Mouse (Mus musculus): ENCODE measurements around the gene Cep290.
"Not testable (repeated sequence)": the region's sequence is repeated elsewhere in the genome, so short reads cannot be mapped to it uniquely, and the experiment has no call there.

Gene Cep290

GRCm38 (mm10) chr10:100487097-100487978 lies at the start of gene Cep290, which contains the start of gene Tmtc3:
TSS of gene Cep290 (plus strand) at chr10:100487558.
TSS of gene Tmtc3 (minus strand) at chr10:100487350.
- peak; percentile 95 to 97 for DNase-seq

GRCm38 (mm10) chr10:100449394-100449793 lies 38.0 kb upstream of the Cep290 start:
- DNase-seq: no peak

DNA sequence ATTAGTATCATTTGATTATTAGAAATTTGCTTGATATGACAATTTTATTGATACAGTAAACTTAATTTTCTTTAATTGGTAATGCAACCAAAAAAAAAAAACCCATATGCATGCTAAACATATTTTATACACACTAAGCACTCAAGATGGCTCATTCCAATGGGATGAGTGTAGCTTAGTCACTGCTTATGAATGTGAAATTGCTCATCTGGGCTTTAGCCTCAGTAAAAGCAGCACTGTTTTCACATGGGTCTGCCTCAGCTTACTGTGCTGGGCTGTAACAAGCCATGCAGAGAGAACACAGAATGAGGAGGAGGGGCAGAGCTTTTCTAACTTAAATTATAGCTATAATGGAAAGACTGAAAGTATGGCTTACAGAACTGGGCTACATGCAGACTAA lies 26.8 kb upstream of the Cep290 start:
- DNase-seq: no peak

DNA sequence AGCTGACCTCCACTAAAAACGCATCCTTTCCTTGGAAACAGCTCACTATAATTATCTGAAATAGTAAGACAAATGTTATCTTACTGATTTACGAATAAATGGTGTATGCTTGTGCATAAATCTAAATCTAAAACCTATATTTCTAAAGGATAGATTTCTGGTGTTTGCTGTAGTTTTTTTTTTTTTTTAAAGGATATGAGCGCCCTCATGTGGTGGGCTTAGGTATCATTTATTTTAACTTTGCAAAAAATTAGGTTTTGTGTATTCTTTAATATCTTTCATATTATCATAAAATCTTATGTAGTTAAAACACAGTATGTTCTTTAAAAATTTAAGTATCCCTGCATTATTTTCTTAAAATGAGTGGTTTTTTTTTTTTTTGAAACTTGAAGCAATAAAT lies 12.3 kb upstream of the Cep290 start:
- DNase-seq: no peak

- DNase-seq: no peak
These were observed 7.8 kb upstream of the Cep290 start for GRCm38 (mm10) chr10:100479538-100479937.

DNA sequence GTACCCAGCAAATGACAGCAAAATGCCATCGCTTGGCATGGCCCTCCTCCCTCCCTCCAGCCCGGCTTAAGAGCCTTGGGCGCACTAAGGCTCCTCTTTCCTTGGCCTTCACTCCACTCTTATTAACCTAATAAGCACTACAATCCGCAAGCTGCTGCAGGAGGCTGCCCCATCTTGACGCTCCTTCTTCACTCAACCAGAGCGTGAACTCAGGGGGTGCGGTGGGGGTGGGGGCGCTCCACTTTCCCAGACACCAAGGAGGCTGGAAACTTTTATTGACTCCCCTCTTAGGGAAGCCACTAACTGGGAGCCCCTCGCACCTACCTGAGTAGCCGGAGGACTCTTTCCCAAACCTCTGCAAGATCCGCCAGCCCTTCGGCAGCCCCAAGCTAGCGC lies 659 bp upstream of the Cep290 start:
- no peak for DNase-seq

- DNase-seq: no peak
These were observed 4.6 kb downstream of the Cep290 start for GRCm38 (mm10) chr10:100491916-100492315.

DNA sequence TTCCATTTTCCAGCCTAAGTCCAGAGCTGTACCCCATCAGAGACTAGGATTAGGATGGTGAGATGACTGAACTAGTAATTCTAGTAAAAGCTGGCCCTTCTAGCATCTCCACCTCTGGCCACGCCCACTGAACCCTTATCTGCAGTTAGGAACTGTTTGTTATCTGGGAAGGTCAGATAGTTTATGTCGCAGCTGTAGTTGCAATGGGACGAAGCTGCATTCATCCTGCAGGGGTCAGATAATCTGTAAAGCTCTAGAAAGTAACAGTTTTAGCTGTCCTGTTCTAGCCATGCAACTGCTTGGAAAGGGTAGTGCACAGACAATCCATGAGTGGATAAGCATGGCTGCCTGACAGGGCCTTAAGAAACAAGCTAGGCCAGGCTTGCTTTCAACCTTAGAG lies 11.0 kb downstream of the Cep290 start:
- DNase-seq: no peak

DNA sequence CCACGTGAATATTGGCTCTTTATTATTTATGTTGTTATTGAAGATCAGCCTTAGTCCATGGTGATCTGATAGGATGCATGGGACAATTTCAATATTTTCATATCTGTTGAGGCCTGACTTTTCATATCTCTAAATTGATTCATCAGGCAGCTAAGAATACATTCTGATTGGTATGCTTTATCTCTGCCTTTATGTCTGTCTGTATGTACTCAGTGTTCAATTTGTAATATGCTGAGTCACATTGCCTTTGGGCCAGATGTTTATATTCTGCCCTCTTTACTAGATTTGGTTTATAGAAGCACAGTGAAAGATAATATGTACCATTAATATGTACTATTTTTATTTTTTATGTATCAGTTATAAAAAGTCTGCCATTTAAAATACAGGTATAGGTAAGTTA lies 20.8 kb downstream of the Cep290 start:
- no peak for DNase-seq

DNA sequence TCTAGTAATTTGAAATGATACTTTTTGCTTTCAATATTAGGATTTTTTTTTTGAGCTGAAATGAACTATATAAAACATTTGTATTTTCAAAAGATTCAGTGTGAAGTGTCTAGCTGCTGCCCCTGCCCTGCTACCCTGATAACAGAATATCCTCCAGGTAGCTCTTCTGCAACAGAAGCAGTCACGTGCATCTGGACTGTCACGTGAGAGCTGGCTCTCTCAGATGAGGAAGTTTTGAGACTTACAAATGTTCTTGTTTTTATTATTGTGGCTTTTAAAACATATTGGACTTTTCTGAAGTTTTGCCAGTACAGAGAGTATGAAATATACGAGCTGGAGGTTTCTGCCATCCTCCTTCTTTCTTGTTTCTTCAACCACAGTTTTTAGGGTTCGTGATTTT lies 34.3 kb downstream of the Cep290 start:
- DNase-seq: no peak

DNA sequence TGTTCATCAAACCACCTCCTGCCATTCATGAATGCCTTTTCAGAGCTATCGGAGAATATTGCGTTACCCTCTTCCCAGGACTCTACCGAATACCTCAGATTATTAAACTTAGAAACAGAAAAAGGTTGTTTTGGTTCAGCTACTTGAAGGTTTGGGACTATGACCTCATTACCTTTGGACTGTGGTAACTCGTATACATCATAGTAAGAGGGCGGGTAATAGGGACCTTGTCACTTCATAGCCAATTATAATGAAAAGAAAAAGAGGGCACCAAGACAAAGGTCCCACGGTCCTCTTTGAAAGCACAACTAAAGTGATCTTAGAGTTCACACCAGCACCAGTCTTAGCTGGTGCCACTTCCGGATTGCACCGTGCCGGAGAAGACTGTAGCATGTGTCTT lies 35.0 kb downstream of the Cep290 start:
- no peak for DNase-seq

- DNase-seq: no peak
These were observed 37.4 kb downstream of the Cep290 start for GRCm38 (mm10) chr10:100524499-100525390.

DNA sequence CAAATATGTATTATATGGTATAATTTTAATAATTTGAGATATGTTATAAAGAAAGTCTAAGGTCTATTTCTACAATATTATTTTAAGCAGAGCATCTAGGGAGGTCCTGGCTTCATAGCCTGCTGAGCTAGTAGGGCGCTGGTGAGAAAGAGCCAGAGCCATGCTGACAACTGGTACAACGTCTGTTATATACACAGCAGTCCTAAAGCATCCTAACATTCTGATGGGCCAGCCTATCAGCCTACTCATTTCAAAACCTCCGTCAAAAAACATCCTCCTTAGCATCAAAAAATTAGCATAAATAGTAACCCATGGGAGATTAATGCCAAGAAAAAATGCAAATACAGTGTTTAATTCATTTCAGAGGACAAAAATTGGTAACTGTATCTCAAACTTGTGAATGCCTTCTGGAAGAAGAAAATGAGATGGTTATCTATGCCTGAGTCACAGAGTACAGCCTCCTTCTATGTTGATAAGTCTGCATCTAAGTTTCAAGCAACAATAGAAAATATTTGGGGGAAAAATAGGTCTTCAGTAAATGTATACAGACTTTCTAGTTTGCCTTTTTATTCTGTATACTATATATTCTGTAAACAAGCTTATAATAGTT lies 69.3 kb downstream of the Cep290 start:
- no peak for DNase-seq

- not testable (repeated sequence) for DNase-seq
These were observed 73.0 kb downstream of the Cep290 start for GRCm38 (mm10) chr10:100560194-100560883.

DNA sequence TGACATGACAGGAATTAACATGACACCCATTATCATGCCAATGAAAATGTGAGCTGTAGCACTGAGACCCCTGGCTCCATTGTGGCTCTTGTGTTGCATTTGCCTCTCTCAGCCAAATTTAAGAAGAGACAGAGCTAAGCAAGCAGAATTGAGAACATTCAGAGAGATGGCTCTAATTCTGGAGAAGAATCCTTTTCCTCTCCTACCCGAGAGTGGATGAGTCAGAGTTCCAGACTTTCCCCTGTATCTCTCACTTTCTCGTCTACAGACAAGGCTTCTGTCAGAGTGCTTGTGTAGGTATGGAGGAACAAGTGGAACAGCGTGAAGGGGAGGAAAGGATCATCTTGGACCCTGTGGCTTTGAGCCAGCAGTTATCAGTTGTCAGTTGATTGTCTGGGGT lies 76.8 kb downstream of the Cep290 start:
- DNase-seq: no peak

DNA sequence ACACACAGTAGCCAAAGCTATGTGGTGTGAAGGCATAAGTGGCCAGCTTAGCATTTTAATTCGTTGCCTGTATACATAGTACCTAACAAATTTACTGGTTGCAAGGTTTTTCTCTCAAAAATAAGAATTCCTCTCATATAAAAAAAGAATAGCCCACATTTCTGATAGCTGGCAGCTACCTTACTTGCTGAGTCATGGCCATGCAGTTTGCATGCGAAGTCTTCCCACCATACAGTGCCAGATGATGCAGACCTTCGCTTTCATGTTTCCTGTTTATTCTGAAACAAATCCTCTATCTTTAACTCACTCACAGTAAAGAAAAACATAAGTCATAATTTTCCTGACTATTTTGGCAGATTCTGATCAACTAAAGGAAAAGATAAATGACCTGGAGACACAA lies 84.3 kb downstream of the Cep290 start:
- no peak for DNase-seq

DNA sequence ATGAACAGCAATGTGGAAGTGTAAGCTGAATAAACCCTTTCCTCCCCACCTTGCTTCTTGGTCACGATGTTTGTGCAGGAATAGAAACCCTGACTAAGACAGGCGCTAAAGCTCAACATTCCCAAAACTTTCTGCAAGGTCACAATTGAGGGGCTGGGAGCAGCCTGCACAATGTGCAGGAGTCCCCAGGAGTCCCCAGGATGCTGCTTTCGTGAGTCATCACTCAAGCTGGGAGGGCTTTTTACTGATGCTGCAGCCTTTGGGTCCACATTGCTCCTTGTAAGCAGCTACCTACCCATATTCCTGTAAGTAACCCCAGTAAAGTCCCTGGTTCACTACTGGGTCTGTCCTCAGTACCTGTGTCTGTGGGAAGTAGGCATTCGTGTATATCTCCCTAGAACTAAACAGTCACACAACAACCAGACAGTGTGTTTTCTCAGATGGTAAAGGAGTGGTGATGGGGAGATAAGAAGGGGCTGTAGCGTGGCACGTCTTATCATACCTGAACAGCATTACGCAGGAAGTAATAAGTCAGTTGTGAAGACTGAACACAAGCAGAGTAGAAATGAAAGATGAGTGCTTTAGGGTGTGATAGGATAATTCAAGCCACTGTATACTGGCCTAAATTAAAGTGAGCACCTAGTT lies 87.3 kb downstream of the Cep290 start:
- no peak for DNase-seq

DNA sequence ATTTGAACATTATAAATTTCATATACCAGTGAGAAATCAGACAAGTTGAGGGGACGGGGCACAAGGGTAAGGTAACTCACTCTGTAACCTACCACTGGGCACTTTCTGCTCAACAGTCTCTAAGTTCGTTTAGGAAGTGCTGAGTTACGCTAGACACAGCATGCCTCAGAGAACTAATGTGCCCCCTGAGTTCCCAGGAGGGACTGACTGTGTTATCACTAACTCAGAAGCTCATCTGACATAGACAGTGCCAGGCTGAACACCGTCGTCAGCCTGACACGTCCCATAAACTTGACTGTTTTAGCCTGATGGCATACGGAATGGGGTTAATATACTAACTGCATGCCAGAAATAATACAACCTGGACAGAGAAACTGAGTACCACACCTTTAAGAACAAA lies 87.9 kb downstream of the Cep290 start:
- DNase-seq: no peak

- no peak for DNase-seq
These were observed 96.8 kb downstream of the Cep290 start for GRCm38 (mm10) chr10:100584178-100584577.

- no peak for DNase-seq
These were observed 101.2 kb downstream of the Cep290 start for GRCm38 (mm10) chr10:100588524-100588923.

DNA sequence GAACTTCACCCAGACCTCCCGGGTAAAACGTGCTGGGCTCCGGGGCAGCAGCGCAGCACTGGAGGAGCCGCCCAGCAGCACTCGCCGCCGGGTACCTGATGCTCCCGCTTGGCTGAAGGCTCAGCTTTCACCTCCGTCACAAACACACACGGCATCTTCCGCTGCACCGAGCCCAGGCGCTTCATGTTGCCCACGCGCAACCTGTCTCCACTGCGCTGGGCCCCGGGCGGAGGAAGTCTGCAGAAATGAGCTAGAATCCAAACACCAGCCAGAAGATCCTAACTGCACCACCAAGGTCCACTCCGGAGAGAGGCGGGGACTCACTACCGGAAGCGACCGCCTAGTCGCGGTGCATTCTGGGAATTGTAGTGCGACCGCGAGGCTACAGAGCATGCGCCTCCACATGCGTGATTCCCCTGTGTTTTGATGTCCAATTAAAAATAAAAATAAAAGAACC lies 101.6 kb downstream of the Cep290 start:
- DNase-seq: peak; percentile 93 to 96

GRCm38 (mm10) chr10:100590323-100590722 lies 103.0 kb downstream of the Cep290 start, which contains the start of the genes 4930430F08Rik and 1700017N19Rik:
TSS of gene 4930430F08Rik (minus strand) at chr10:100590423.
TSS of gene 1700017N19Rik (plus strand) at chr10:100590484.
- no peak for DNase-seq
